Mouse (Mus musculus) lung, adult 2 months (tissue): ENCODE data around the gene 1700024B05Rik.
"Not testable (repeated sequence)": the region's sequence is repeated elsewhere in the genome, so short reads cannot be mapped to it uniquely, and the experiment has no call there.

ENCODE experiments used
- CTCF ChIP-seq: fragments of 200-500 bp; IDR thresholded peaks from 2 replicates; pipeline ENCODE4 v1.5.1; 2011; ENCODE audit warnings: mild to moderate bottlenecking, low read length, control low read depth; ENCODE audit not compliant: insufficient read depth
- POLR2A ChIP-seq: fragments of 200-500 bp; IDR thresholded peaks from 2 replicates; pipeline ENCODE4 v1.6.1; 2011; ENCODE audit warnings: low read depth, mild to moderate bottlenecking, control low read depth, low read length, borderline replicate concordance; ENCODE audit errors: extremely low read depth

DNA sequence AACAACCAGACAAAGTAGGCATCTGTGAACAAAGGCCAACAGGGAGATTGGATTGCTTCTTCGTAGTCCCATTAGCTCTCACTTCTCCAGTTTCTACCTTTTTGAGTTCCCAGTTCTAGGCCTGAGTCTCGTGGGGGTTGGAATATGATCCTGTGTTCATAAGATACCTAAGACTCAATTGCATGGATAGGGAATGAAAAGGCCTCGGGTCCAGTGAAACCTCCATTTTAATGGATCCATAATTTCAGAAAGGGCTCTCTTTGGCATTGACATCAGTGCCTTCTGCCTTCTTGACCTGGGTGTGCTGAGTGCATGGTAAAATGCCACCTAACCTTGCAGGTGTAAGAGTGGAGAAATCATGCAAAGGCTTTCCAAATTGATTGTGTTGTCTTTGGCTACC, 24.8 kb downstream of the 1700024B05Rik start:
- not testable (repeated sequence) for TF ChIP-seq CTCF, POLR2A
